ENCODE assay signal across 15 mouse cellular contexts in the genomic region with DNA sequence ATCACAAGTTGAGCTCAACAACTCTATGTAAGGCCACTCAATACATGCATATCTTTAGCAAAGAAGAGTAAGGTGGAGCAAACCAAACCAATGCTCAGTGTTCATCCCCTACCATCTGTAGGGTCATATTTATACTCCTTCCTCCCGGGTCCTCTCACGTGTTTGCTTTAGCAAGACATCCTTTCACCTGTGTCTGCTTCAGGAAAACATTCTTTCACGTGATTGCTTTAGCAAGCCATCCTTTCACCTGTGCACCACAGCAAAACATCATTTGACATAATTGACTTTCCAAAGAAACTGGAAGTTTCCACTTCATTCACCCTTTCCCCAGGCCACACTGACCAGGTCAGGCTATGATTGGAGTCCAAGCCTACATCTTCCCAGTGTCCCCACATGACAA. TPM values are rescaled to one million over a fixed set of nuclear protein-coding genes. Genes with fewer than 3 reads are reported as not detected.
DNase-seq lines count a peak whose midpoint lies in the region; ATAC-seq lines count a peak whose summit lies in the region.
"Had no signal": no experiment of that assay in that cellular context is flagged by ENCODE, and none has a peak within 500 bp of the region (broad histone marks: within the 10 kb centered on the region; RNA-seq: fewer than 3 reads in every experiment).

A gene (minus strand): TSS at position 101 of the 400 bp plus-strand sequence.

- no peaks in the 10 kb centered on the region for H3K27me3 ChIP-seq in midbrain, embryonic 15.5 days (replicated peaks)
- peaks cover 18% of the 10 kb centered on the region for H3K27me3 ChIP-seq in liver, embryonic 12.5 days (replicated peaks)

- no peaks in the 10 kb centered on the region for H3K36me3 ChIP-seq in midbrain, embryonic 15.5 days (replicated peaks)
- no peaks in the 10 kb centered on the region for H3K36me3 ChIP-seq in liver, embryonic 12.5 days
- H3K36me3 ChIP-seq: liver, embryonic 13.5 days had no signal

- ATAC-seq in frontal cortex, adult (ENCODE audit: low TSS enrichment), result no peak
- no peak for ATAC-seq in midbrain, embryonic 15.5 days (replicated peaks)
- no peak for ATAC-seq in liver, embryonic 12.5 days

- H3K4me3 ChIP-seq in midbrain, embryonic 15.5 days, result no peak within 1 kb of the TSS
- no peak within 1 kb of the TSS for H3K4me3 ChIP-seq in liver, embryonic 12.5 days
- H3K4me3 ChIP-seq: layer of hippocampus, adult 2 months; liver, embryonic 13.5 days had no signal

- no peak within 1 kb of the TSS for H3K27ac ChIP-seq in midbrain, embryonic 15.5 days
- no peak within 1 kb of the TSS for H3K27ac ChIP-seq in liver, embryonic 12.5 days
- H3K27ac ChIP-seq: layer of hippocampus, adult 2 months; liver, embryonic 13.5 days had no signal

- no peak for DNase-seq in frontal cortex, adult 2 months (ENCODE audit: extremely low spot score in 1 of 2, low spot score in 1 of 2)
- DNase-seq in adrenal gland, adult 2 months, result no peak
- no peak for DNase-seq in adrenal gland, postnatal 4 days (ENCODE audit: low spot score in 2 of 2)
- DNase-seq in MN1 (ENCODE audit: low spot score), result no peak
- DNase-seq in heart, adult 8-10 months (ENCODE audit: low spot score), result no peak
- DNase-seq: cerebellum, adult 18-20 months; kidney, adult 9 months; liver, embryonic 13.5 days; right cerebral cortex, adult 18-20 months; thymus, adult 2 months had no signal

- 78% methylated on average over 3 of the region's 3 CpGs for WGBS in midbrain, embryonic 15.5 days
- 72% methylated on average over 3 of the region's 3 CpGs for WGBS in liver, embryonic 12.5 days (ENCODE audit: insufficient replicate concordance)

- H3K9me3 ChIP-seq in midbrain, embryonic 15.5 days, result no peaks in the 10 kb centered on the region
- no peaks in the 10 kb centered on the region for H3K9me3 ChIP-seq in liver, embryonic 12.5 days (replicated peaks)
- H3K9me3 ChIP-seq: liver, embryonic 13.5 days had no signal

- H3K4me2 ChIP-seq in midbrain, embryonic 15.5 days, result no peak within 1 kb of the TSS
- no peak within 1 kb of the TSS for H3K4me2 ChIP-seq in liver, embryonic 12.5 days
- H3K4me2 ChIP-seq: liver, embryonic 13.5 days had no signal

- H3K4me1 ChIP-seq in midbrain, embryonic 15.5 days, result no peaks in the 10 kb centered on the region
- H3K4me1 ChIP-seq in liver, embryonic 12.5 days, result no peaks in the 10 kb centered on the region
- H3K4me1 ChIP-seq: liver, embryonic 13.5 days had no signal

- H3K9ac ChIP-seq in midbrain, embryonic 15.5 days, result no peak within 1 kb of the TSS
- H3K9ac ChIP-seq in liver, embryonic 12.5 days, result no peak within 1 kb of the TSS
- H3K9ac ChIP-seq: liver, embryonic 13.5 days had no signal

RNA-seq across cellular contexts. Expression of the gene that starts here (rescaled TPM):
- polyA plus RNA-seq in frontal cortex, adult 2 months (2012; rRNA removed), result 132 and 135 TPM in 2 replicates
- total RNA-seq in adrenal gland, adult 2 months (2021), result 1,000 to 10,000 TPM in 1 of 2 experiments, 100 to 1,000 TPM in 1; 531 to 1,365 TPM
- polyA plus RNA-seq in adrenal gland, adult 2 months (2012; rRNA removed), result 447 and 488 TPM in 2 replicates
- total RNA-seq in adrenal gland, postnatal 4 days (2021), result 100 to 1,000 TPM; 528 to 536 TPM
- 34.3 and 35.5 TPM in 2 replicates for polyA plus RNA-seq in midbrain, embryonic 15.5 days (2015; fragmentation: Nextera tagmentation; extraction: Ambion mirVana)
- polyA plus RNA-seq in liver, embryonic 12.5 days (2016; fragmentation: Nextera tagmentation; extraction: Ambion mirVana), result 0.35 TPM in 1 of 2 replicates, not detected in the other
- not detected for total RNA-seq in heart, adult 8-10 months (2022)
- total RNA-seq: granulocyte monocyte progenitor cell, adult 5-6 weeks had no signal
- polyA plus RNA-seq: liver, embryonic 13.5 days had no signal

Comparison
In these comparisons a context has a peak if more than half of its experiments do, and no peak if none do; other contexts are left out.
1. RNA of the gene that starts here (total RNA-seq): 531 to 1,365 TPM in adrenal gland, adult 2 months and 528 to 536 TPM in adrenal gland, postnatal 4 days; not detected in heart, adult 8-10 months; every median in the first group is over 100 times any median in the second.
2. RNA of the gene that starts here (polyA plus RNA-seq): 447 to 488 TPM in adrenal gland, adult 2 months, 132 to 135 TPM in frontal cortex, adult 2 months and 34.3 to 35.5 TPM in midbrain, embryonic 15.5 days; 0.35 TPM in liver, embryonic 12.5 days; every median in the first group is over 10 times any median in the second.